Mouse (Mus musculus): Measurements from ENCODE around the gene Adcy2.

DNA sequence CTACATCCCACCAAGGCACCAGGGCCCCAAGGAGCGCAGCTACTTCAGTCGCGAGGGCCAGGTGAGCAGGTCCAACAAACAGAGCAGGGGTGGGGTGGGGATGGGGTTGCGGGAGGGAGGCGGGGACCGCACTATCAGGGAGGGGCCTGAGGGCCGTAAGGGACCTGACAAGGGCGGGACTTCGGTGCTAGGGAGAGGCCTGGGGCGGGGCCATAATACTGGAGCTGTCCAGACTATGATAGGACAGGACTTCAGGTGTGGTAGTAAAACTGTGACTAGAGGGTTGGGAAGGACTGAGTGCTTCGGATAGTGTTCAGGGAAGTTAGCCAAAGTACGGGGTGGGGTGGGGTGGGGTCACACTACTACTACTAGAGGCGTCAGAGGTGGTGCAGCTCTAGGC is 401.7 kb downstream of the Adcy2 start:
- no peak for TF ChIP-seq HCFC1 (IDR thresholded peaks at IDR 0.05; ENCODE audit: borderline replicate concordance, insufficient read depth, low read length)
- no peak for TF ChIP-seq ZNF384 (IDR thresholded peaks at IDR 0.05; ENCODE audit: low read depth, low read length)
- no peak for TF ChIP-seq CHD2 (IDR thresholded peaks at IDR 0.05; ENCODE audit: low read depth, low read length)
- no peak for TF ChIP-seq MAFK (IDR thresholded peaks at IDR 0.05; ENCODE audit: insufficient read depth, low read depth, low read length)

All from ES-E14 (cell line).